Mouse (Mus musculus) lung, embryonic 16.5 days (tissue): ENCODE data around the gene Irf4. TPM values are rescaled to one million over a fixed set of nuclear protein-coding genes. Genes with fewer than 3 reads are reported as not detected.

Experiments used
- ATAC-seq: fragments of 200-750 bp; cut with Nextera tagmentation; 2 replicates; pipeline ENCODE4 v1.8.0; 2017; ENCODE audit warnings: low read depth, mild to moderate bottlenecking, moderate library complexity
- H3K27ac ChIP-seq: fragments of 300-500 bp; sonication (generic); 2 replicates; pipeline ENCODE4 v1.5.1; 2014; ENCODE audit warnings: mild to moderate bottlenecking, control low read depth, low read length
- H3K27me3 ChIP-seq: fragments of 300-500 bp; sonication (generic); 2 replicates; pipeline ENCODE4 v1.6.1; 2014; ENCODE audit warnings: low read depth, low read length, mixed read lengths; ENCODE audit not compliant: control insufficient read depth, insufficient read depth
- H3K36me3 ChIP-seq: fragments of 300-500 bp; sonication (generic); 2 replicates; pipeline ENCODE4 v1.6.1; 2014; ENCODE audit warnings: low read length; ENCODE audit not compliant: control insufficient read depth, insufficient read depth
- H3K4me1 ChIP-seq: fragments of 300-500 bp; sonication (generic); replicated peaks from 2 replicates; pipeline ENCODE4 v1.6.1; 2014; ENCODE audit warnings: low read length, mixed read lengths; ENCODE audit not compliant: control insufficient read depth, insufficient read depth
- H3K4me2 ChIP-seq: fragments of 300-500 bp; sonication (generic); 2 replicates; pipeline ENCODE4 v1.6.1; 2014; ENCODE audit warnings: low read depth, low read length, control low read depth
- H3K4me3 ChIP-seq: fragments of 300-500 bp; sonication (generic); 2 replicates; pipeline ENCODE4 v1.5.1; 2014; ENCODE audit warnings: mild to moderate bottlenecking, low read length, control low read depth
- H3K9ac ChIP-seq: fragments of 300-500 bp; sonication (generic); 2 replicates; pipeline ENCODE4 v1.6.1; 2014; ENCODE audit warnings: low read length, control low read depth
- H3K9me3 ChIP-seq: fragments of 300-500 bp; sonication (generic); 2 replicates; pipeline ENCODE4 v1.6.1; 2016; ENCODE audit warnings: low read length; ENCODE audit not compliant: control insufficient read depth
- WGBS: fragments of 180-500 bp; shearing (Covaris S2); extraction: QIAGEN DNeasy Blood & Tissue Kit; methylation state at CpG from one replicate; pipeline ENCODE4 v1.1.7; 2014; 5-methylcytosine and 5-hydroxymethylcytosine counted together
- polyA plus RNA-seq: library from polyadenylated mRNA; unstranded; fragments of >200 nt; fragmentation: Nextera tagmentation; extraction: Ambion mirVana; gene quantifications from 2 replicates; pipeline ENCODE4 v1.2.1, GENCODE M21; 2015

The Irf4 gene
- polyA plus RNA-seq, 1 experiment from 2014 or later = 0.10 TPM

- Histone ChIP-seq H3K4me3 (no peak overlapping the region), H3K9me3 (no peaks in the 10 kb centered on the region), H3K4me1 (peaks cover 9% of the 10 kb centered on the region; the same call in 1 of the 2 replicates), H3K27ac (no peak overlapping the region), H3K27me3 (no peaks in the 10 kb centered on the region), H3K9ac (no peak overlapping the region), H3K36me3 (no peaks in the 10 kb centered on the region), H3K4me2 (no peak overlapping the region)
- ATAC-seq = no peak
- WGBS = 58% methylated on average over 5 of the region's 5 CpGs
Measured at GRCm38 (mm10) chr13:30765906-30766305, 16.9 kb downstream of the Irf4 start.

- Histone ChIP-seq H3K9ac (no peak overlapping the region), H3K9me3 (no peaks in the 10 kb centered on the region), H3K4me1 (peaks cover 9% of the 10 kb centered on the region; the same call in 1 of the 2 replicates)
Measured at GRCm38 (mm10) chr13:30766636-30767476, 17.8 kb downstream of the Irf4 start.

DNA sequence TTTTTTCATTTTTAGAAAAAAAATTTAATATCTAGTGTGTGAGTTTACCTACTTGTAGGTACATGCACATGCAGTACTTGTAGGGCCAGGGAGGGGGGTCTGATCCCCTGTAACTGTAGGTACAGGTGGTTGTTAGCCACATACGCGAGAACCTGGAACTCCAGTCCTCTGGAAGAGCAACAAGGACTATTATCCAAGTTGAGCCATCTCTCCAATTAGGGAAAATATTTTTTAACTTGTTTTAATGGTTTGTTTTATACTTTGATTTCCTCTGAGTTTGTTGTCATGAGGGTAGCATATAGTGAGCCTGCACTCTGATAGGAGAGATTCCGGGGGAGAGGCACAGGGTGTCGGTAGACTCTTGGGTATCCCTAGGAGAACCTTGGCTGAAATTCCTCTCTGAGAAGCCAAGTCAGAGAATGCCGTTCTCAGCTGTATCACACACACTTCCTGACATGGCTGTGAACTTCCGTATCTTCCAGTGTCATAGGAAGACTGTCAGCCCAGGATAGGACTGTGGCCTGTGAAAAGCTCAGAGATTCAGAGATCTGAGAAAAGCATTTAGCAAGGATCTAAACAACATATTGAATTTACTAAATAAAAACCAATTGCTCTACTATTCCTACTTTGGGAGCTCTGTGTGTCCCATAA, 18.6 kb downstream of the Irf4 start:
- no peaks in the 10 kb centered on the region for H3K27me3 ChIP-seq
- peaks cover 9% of the 10 kb centered on the region; the same call in 1 of the 2 replicates for H3K4me1 ChIP-seq
- H3K36me3 ChIP-seq = no peaks in the 10 kb centered on the region
- no peak overlapping the region for H3K4me3 ChIP-seq
- H3K27ac ChIP-seq = no peak overlapping the region
- H3K9ac ChIP-seq = no peak overlapping the region
- WGBS = 53% methylated on average over 6 of the region's 6 CpGs
- H3K9me3 ChIP-seq = no peaks in the 10 kb centered on the region
- ATAC-seq = 0 out of 2 replicates have a peak, but pooled peaks have one; percentile 19
- no peak overlapping the region for H3K4me2 ChIP-seq

More at GRCm38 (mm10) chr13:30766636-30767476, 17.8 kb downstream of the Irf4 start:
- 81% methylated on average over 5 of the region's 5 CpGs for WGBS
- Histone ChIP-seq H3K4me2 (no peak overlapping the region), H3K4me3 (no peak overlapping the region), H3K36me3 (no peaks in the 10 kb centered on the region), H3K27me3 (no peaks in the 10 kb centered on the region), H3K27ac (no peak overlapping the region)
- ATAC-seq = no peak

DNA sequence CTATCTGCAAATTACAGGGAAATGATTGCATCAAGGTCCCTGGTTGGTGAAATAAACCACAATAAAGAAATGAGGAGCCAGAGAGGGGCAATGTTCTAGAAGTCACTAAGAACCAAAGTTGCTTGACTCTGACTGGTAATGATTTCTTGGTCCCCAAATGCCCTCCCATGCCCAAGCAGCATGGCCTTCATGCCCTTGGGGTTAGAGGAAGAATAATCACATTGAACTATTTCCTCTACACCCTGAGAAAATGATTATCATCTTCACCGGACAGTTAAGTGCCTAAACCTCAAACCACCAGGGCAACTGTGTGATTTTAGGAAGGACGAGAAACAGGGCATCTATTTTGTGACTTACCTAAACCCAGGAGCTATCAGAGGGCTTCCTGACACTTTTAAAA, 27.0 kb downstream of the Irf4 start:
- 77% methylated on average over 2 of the region's 2 CpGs for WGBS
- Histone ChIP-seq H3K4me2 (no peak overlapping the region), H3K9me3 (no peaks in the 10 kb centered on the region), H3K36me3 (no peaks in the 10 kb centered on the region), H3K27ac (no peak overlapping the region), H3K4me1 (no peaks in the 10 kb centered on the region), H3K4me3 (no peak overlapping the region), H3K9ac (no peak overlapping the region), H3K27me3 (no peaks in the 10 kb centered on the region)
- no peak for ATAC-seq

DNA sequence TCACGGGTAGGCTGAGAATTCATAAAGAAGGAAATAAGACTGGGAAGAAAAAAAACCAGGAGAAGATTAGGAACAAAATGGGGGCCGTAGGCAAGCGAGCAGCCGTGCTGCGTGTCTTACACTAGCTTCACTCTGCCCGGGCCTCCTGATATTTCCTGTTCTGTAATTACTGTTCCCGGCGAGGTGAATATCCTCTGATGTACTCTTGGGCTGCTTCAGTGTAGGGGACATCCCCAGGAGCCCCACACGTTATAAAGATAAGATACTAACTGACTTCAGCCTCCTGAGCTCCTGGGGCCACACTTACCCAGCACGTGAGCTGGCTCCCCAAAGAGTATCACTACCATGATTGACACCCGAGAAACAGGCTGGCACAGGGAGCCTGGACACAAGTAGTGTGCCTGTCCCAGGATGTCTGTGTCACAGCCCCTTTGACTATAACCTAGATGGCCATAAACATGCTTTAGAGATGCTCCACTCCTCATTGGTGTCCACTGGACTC, 28.7 kb downstream of the Irf4 start:
- Histone ChIP-seq H3K27ac (no peak overlapping the region), H3K36me3 (no peaks in the 10 kb centered on the region), H3K4me3 (no peak overlapping the region), H3K9me3 (no peaks in the 10 kb centered on the region), H3K4me1 (peaks cover 3% of the 10 kb centered on the region; the same call in 1 of the 2 replicates), H3K9ac (no peak overlapping the region), H3K27me3 (no peaks in the 10 kb centered on the region), H3K4me2 (no peak overlapping the region)
- 47% methylated on average over 11 of the region's 11 CpGs for WGBS
- ATAC-seq = no peak

DNA sequence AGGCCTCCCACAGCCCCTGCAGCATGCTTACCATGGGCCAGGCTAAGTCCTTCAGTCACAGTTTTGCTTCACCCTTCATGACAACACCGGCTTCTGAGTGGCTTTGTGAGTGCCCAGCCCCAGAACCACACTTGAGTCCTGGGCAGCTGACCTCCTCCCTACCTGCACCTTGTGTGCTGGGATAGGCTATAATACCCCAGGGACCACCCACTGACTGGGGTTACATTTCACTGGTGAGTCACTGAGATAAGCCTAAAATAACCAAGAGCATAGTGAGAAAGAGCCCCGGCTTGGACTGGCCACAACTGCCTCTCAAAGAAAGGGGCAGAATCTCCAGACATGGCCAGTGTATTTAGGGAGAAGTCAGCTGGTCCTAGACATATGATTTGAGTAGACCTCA, 32.9 kb downstream of the Irf4 start:
- no peak overlapping the region for H3K27ac ChIP-seq

DNA sequence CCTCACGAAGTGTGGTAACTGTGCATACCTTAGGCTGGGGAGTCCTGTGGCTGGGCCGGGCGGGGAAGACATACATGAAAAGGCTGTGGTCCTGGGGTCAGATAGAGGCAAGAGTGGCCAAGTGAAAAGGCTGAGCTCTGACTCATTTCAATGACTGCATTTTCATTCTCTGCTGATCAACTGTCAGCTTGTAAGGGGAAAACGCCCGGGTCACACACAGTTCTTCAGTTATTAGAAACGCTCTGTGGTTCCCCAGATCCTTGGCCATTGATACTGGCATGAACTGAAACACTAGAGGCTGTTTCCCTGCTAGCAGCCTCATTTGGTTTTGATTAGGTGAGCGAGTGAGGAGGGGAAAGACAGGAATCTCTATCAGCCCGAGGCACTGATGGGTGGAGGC, 33.4 kb downstream of the Irf4 start:
- H3K36me3 ChIP-seq = no peaks in the 10 kb centered on the region
- no peaks in the 10 kb centered on the region for H3K27me3 ChIP-seq
- ATAC-seq = no peak
- H3K4me2 ChIP-seq = no peak overlapping the region
- no peak overlapping the region for H3K27ac ChIP-seq
- H3K9ac ChIP-seq = no peak overlapping the region
- H3K4me1 ChIP-seq = peaks cover 3% of the 10 kb centered on the region; the same call in 1 of the 2 replicates
- no peak overlapping the region for H3K4me3 ChIP-seq
- WGBS = 38% methylated on average over 8 of the region's 8 CpGs
- no peaks in the 10 kb centered on the region for H3K9me3 ChIP-seq

More for the DNA sequence above, 32.9 kb downstream of the Irf4 start:
- Histone ChIP-seq H3K4me3 (no peak overlapping the region), H3K4me2 (no peak overlapping the region), H3K9ac (no peak overlapping the region), H3K27me3 (no peaks in the 10 kb centered on the region), H3K9me3 (no peaks in the 10 kb centered on the region), H3K36me3 (no peaks in the 10 kb centered on the region), H3K4me1 (peaks cover 3% of the 10 kb centered on the region; the same call in 1 of the 2 replicates)
- WGBS = 10% methylated on average over 2 of the region's 2 CpGs
- no peak; the same call in 1 of the 2 replicates for ATAC-seq

- H3K27ac ChIP-seq = no peak overlapping the region
- 75% methylated on average over 4 of the region's 4 CpGs for WGBS
- no peak overlapping the region for H3K9ac ChIP-seq
- peaks cover 3% of the 10 kb centered on the region; the same call in 1 of the 2 replicates for H3K4me1 ChIP-seq
- H3K4me3 ChIP-seq = no peak overlapping the region
- H3K36me3 ChIP-seq = no peaks in the 10 kb centered on the region
- no peak overlapping the region for H3K4me2 ChIP-seq
- H3K27me3 ChIP-seq = no peaks in the 10 kb centered on the region
- ATAC-seq = 0 out of 2 replicates have a peak, but pooled peaks have one; percentile 48
- H3K9me3 ChIP-seq = no peaks in the 10 kb centered on the region
Measured at GRCm38 (mm10) chr13:30785423-30786040, 36.5 kb downstream of the Irf4 start.
